Mouse (Mus musculus) erythroid progenitor cell, adult 5-6 weeks (primary cell): ENCODE data around the gene Chn1. TPM values are rescaled to one million over a fixed set of nuclear protein-coding genes. Genes with fewer than 3 reads are reported as not detected.
"Not testable (repeated sequence)": the region's sequence is repeated elsewhere in the genome, so short reads cannot be mapped to it uniquely, and the experiment has no call there.

ENCODE experiments used
- ATAC-seq: replicated peaks from 2 replicates; pipeline ENCODE4 v1.8.0; 2016; ENCODE audit warnings: moderate number of reproducible peaks, mild to moderate bottlenecking, moderate TSS enrichment, inconsistent platforms; ENCODE audit not compliant: poor library complexity, low FRiP score, severe bottlenecking
- total RNA-seq, 2 experiments: library from RNA; stranded (forward) in 1 of 2; stranded (reverse) in 1 of 2; fragments of 150-400 nt in 1 of 2; fragments of 186-747, 209-891 nt in 1 of 2; gene quantifications; 2 replicates each; pipeline versions ENCODE4 v1.2.3 to v1.2.4; 2015 to 2017; ENCODE audit warnings: low replicate concordance in 2 of 2

Chn1 gene
- not detected in 2 replicates for total RNA-seq (2015; ENCODE audit: low replicate concordance)
- not detected in 2 replicates for total RNA-seq (2017; ENCODE audit: low replicate concordance)

DNA sequence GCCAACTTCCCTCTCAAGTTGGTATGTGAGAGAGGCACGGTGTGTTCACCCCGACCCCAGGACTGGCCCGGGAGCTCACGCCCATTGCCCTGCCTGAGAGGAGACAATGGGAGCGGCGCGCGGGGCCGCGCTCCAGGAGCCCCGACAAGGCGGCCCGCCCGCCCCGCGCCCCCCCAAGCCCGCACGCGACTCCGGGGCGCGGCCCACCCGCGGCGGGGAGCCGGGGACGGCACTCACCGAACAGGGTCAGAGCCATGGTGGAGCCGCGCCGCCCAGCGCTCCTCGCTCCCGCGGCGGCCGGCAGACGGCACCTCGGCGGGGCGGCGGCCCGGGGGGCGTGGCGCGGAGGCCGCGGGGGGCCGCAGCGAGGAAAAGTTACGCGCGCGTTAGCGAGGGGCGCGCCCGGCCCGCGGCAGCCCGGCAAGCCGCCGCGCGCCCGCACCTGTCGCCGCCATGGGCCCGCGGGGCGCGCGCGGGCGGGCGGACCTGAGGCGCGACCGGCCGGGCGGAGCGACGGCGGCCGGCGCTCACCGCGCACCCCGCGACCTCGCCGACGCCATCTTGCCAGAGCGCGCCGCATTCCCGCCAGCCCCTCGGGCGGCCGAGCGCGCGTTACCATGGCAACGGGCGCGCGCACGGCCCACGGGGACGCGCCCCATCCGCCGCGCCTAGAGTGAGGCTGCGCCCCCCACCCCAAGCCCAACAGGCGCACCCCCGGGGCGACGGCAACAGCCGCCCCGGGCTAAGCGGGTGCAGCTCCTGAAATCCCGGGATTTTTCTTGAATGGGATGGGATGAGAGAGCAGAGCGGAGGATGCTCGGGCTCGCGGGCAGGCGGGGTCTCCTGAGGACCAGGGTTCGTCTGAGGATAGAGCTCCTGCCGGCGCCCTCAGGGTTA lies at the start of gene Chn1:
Chn1 (minus strand) TSS at position 561 of the 897 bp plus-strand sequence.
- no peak for ATAC-seq

- ATAC-seq: 0 out of 2 replicates have a peak, but pooled peaks have one; percentile 25
These were observed 43.6 kb upstream of the Chn1 start for GRCm38 (mm10) chr2:73818742-73819141.

GRCm38 (mm10) chr2:73807609-73808008 lies 32.5 kb upstream of the Chn1 start:
- no peak for ATAC-seq

DNA sequence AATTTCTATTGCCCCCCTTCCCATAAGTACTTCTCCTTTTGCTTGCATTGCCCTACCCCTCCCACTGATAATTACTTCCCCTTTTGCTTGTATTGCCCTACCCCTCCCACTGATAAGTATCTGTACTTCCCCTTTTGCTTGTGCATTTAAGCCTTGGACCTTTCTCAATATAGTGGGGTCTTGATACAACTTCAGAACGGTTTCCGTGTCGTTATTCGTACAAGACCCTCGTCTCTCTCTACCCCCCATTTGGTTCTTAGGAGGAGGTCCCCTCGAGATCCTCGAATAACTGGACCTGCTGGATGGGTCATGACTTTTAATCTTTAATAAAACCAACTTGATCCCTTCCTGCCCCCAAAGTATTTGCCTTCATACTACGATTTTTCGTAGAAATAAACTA lies 25.0 kb upstream of the Chn1 start:
- ATAC-seq: not testable (repeated sequence)

DNA sequence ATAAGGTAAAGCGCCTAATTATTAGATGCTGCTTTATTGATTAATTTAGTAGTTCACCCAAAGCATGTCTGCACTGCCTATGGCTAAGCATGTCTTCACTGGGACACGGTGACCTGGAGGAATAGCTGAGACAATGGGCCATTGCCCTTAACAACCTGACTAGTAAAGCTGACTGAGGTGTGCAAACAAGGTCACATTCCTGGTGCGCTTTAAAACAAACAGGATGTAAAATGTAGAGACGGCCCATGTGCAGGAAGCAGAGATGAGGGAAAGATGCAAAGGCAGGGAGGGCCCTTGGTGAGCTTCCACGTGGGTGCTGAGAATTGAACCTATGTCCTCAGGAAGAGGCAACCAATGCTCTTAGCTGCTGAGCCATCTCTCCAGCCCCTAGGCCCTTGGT lies 23.6 kb upstream of the Chn1 start:
- no peak for ATAC-seq

GRCm38 (mm10) chr2:73798136-73798535 lies 23.0 kb upstream of the Chn1 start:
- no peak for ATAC-seq

DNA sequence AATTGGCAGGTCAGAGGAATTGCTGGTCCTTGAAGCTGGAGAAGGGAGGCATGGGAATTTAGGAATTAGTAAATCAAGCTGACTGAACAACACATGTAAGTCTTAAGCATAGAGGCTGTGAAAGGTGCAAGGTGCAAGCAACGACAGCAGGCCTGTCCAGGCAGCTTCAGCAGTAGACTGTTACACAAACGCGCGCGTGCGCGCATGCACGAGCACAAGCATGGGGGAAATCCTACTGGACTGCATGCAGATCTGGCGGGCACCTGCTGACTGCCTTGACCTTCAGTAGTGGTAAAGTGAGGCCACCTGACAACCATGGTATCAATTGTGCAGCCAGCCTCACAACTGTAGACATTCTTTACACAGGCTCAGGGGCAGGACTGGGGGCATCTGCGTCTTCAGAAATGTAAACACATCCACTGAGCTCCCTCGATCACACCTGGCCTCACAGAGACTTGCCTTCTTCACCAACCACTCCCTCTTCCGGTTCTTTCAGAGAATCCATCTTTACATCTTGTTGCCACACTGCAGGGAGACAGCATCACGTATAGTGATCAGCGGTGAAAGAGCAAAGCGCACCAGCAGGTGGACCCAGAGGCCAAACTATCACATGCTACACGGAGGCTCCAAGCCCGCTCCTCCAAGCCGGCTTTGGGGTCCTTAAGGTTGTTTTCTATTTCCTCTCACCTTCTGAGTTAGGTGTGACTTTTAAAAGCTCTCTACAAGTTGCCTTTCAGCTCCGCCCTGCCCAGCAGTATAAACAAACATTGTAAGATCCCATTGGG lies 16.9 kb upstream of the Chn1 start:
- ATAC-seq: no peak

GRCm38 (mm10) chr2:73790332-73790731 lies 15.2 kb upstream of the Chn1 start:
- ATAC-seq: no peak

- ATAC-seq: no peak
These were observed 13.2 kb upstream of the Chn1 start for GRCm38 (mm10) chr2:73788395-73788794.

- no peak for ATAC-seq
These were observed 7.3 kb upstream of the Chn1 start for GRCm38 (mm10) chr2:73782371-73782905.

DNA sequence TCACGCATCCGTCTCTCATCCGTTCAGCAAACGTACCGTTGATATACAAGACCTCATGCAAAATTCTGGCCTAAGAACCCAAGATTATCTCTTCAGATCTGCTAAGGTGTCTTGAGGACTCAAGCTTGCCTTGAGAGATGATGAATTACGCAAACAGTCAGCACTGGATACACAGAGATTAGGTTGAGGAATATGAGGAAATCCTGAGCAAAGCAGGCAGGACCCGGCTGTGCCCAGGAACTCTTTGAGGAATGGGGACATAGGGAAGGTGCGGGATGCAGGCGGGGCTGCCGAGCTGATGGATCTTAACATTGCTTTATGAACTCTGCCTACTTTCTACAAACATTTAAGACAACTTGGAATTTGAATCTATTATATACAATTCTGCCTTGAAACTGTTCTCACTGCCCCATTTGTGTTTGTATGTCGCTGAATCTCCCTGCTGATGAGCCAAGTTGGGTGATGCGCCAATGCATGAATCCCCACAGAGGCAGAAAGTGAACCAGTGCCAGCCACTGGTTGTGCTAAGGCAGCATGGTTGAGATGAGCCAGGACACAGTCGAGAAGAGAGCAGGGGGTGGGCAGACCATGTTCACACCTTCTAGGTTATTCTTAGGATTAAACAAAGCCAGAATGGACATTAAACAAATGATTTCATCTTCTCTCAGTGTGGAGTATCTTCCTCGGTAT lies 5.3 kb upstream of the Chn1 start:
- no peak for ATAC-seq

DNA sequence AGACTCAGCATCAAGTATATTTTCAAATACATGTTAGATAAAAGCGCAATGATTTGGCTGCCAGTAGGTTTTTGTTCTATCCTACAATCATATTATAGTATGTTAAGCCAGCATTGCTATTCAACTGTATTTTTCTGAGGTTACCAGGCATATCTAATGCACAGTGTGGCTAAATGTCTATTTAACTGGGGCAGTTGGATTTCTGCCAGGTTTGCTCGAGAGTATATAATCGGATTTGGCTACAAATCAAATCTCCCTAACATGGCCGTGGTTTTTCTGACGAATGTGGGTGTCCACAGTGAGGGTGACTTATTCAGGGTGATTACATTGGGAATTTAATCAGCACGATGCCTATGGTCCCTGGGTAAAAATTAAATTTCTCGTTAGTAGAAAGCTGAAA lies 4.7 kb upstream of the Chn1 start:
- ATAC-seq: no peak

GRCm38 (mm10) chr2:73779016-73779595 lies 4.0 kb upstream of the Chn1 start:
- no peak for ATAC-seq

GRCm38 (mm10) chr2:73776936-73777335 lies 1.8 kb upstream of the Chn1 start:
- no peak for ATAC-seq

DNA sequence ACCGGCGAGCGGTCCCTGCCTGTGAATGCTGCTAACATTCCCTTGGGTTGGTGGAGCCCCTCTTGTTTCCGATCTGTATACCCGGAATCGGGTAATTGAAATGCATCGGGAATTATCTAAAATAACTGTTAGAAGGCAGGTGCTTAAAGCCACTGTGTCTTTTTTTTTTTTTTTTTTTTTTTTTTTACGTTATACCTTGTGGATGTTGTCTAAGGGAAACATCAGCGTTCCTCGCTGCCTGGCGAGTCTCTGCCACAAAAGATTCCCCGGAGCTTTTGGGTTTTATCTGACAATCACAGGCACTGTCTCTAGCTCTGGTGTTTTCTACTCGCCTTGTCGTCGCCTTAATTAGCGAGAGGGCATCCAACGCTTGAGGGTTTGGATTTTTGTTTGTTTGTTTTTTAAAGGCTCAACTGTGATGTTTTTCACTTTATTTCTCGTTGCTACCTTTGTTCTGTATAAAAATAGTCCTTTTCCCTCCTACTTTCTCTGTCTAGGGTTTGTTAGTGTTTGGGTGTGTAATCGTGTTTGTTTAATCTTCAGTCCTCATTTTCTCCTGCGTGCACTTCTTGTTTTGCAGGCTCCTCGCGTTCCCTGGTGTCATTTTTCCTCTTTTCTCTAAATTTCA lies 651 bp upstream of the Chn1 start:
- no peak for ATAC-seq

- ATAC-seq: no peak
These were observed 2.2 kb downstream of the Chn1 start for GRCm38 (mm10) chr2:73772945-73773344.

DNA sequence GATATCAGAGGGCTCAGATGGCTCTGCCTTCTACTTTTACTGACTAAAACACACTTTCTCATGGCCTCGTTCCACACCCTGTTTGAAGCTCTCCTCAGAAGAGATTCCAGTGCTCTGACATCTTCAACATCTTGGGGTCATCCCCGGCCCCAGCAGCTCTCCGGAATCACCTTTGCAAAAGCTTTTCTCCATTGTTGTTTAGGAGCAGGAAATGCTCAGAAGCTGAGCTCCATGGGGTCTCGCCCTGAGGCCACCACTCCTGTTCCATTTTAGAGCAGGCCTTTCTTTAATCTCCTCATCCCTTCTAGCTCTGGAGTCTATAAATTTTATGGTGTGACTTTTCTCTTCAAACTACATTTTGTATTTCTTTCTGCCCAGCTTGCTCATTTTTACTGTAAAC lies 6.5 kb downstream of the Chn1 start:
- no peak for ATAC-seq

GRCm38 (mm10) chr2:73763541-73763940 lies 11.6 kb downstream of the Chn1 start:
- no peak for ATAC-seq

GRCm38 (mm10) chr2:73759899-73760298 lies 15.2 kb downstream of the Chn1 start:
- no peak for ATAC-seq
